Mouse (Mus musculus) granulocyte monocyte progenitor cell, adult 5-6 weeks (primary cell): ENCODE data around the gene Hoxd8. TPM values are rescaled to one million over a fixed set of nuclear protein-coding genes. Genes with fewer than 3 reads are reported as not detected.

Experiments used
- ATAC-seq: replicated peaks from 2 replicates; pipeline ENCODE4 v1.8.0; 2016; ENCODE audit warnings: mild to moderate bottlenecking, moderate TSS enrichment, inconsistent platforms; ENCODE audit not compliant: poor library complexity, severe bottlenecking
- total RNA-seq, 2 experiments: library from RNA; stranded (forward) in 1 of 2; stranded (reverse) in 1 of 2; fragments of 200-712, 200-1000 nt in 1 of 2; fragments of >200 nt in 1 of 2; fragmentation: Nextera tagmentation in 1 of 2; gene quantifications; 2 replicates each; pipeline ENCODE4 v1.2.3; 2014 to 2017

The Hoxd8 gene
- total RNA-seq, 2 experiments from 2014 or later, result not detected

GRCm38 (mm10) chr2:74745540-74746297, 41.3 kb downstream of the Hoxd8 start:
- no peak for ATAC-seq

- ATAC-seq, result peak; percentile 18; the same call in 1 of the 2 replicates
Measured at GRCm38 (mm10) chr2:74746298-74746921, 42.0 kb downstream of the Hoxd8 start.

GRCm38 (mm10) chr2:74747006-74747405, 42.6 kb downstream of the Hoxd8 start:
- no peak for ATAC-seq

GRCm38 (mm10) chr2:74747661-74748141, 43.3 kb downstream of the Hoxd8 start:
- no peak for ATAC-seq

- no peak for ATAC-seq
Measured at GRCm38 (mm10) chr2:74748436-74748995, 44.1 kb downstream of the Hoxd8 start.

GRCm38 (mm10) chr2:74749337-74750121, 45.1 kb downstream of the Hoxd8 start:
- peak; percentile 46 for ATAC-seq

GRCm38 (mm10) chr2:74750731-74751250, 46.4 kb downstream of the Hoxd8 start:
- ATAC-seq, result no peak

GRCm38 (mm10) chr2:74751861-74752260, 47.4 kb downstream of the Hoxd8 start:
- ATAC-seq, result no peak

- peak; percentile 17; the same call in 1 of the 2 replicates for ATAC-seq
Measured at GRCm38 (mm10) chr2:74752431-74753174, 48.2 kb downstream of the Hoxd8 start.

GRCm38 (mm10) chr2:74753175-74753523, 48.7 kb downstream of the Hoxd8 start:
- ATAC-seq, result peak; percentile 30; the same call in 1 of the 2 replicates

GRCm38 (mm10) chr2:74753711-74754110, 49.3 kb downstream of the Hoxd8 start:
- ATAC-seq, result no peak

Other genes starting within 250 kb of the Hoxd8 start
- gene Lnpk, start 125.2 kb upstream of the Hoxd8 start, total RNA-seq (2014; fragmentation: Nextera tagmentation), result 21.6 and 38.0 TPM in 2 replicates
- 52.6 and 53.5 TPM in 2 replicates for gene Lnpk, start 125.2 kb upstream of the Hoxd8 start, total RNA-seq (2017)
- not detected in 2 replicates for gene Evx2, start 45.1 kb upstream of the Hoxd8 start, total RNA-seq (2014; fragmentation: Nextera tagmentation)
- not detected in 2 replicates for gene Evx2, start 45.1 kb upstream of the Hoxd8 start, total RNA-seq (2017)
- not detected in 2 replicates for gene Hoxd13, start 36.3 kb upstream of the Hoxd8 start, total RNA-seq (2014; fragmentation: Nextera tagmentation)
- not detected in 2 replicates for gene Hoxd13, start 36.3 kb upstream of the Hoxd8 start, total RNA-seq (2017)
- not detected in 2 replicates for gene Hoxd12, start 29.6 kb upstream of the Hoxd8 start, total RNA-seq (2014; fragmentation: Nextera tagmentation)
- gene Hoxd12, start 29.6 kb upstream of the Hoxd8 start, total RNA-seq (2017), result not detected in 2 replicates
- gene Hoxd11, start 25.1 kb upstream of the Hoxd8 start, total RNA-seq (2014; fragmentation: Nextera tagmentation), result not detected in 2 replicates
- gene Hoxd11, start 25.1 kb upstream of the Hoxd8 start, total RNA-seq (2017), result not detected in 2 replicates
- not detected in 2 replicates for gene Hoxd10, start 12.7 kb upstream of the Hoxd8 start, total RNA-seq (2014; fragmentation: Nextera tagmentation)
- not detected in 2 replicates for gene Hoxd10, start 12.7 kb upstream of the Hoxd8 start, total RNA-seq (2017)
- gene Hoxd9, start 6.9 kb upstream of the Hoxd8 start, total RNA-seq (2014; fragmentation: Nextera tagmentation), result not detected in 2 replicates
- gene Hoxd9, start 6.9 kb upstream of the Hoxd8 start, total RNA-seq (2017), result not detected in 2 replicates
- not detected in 2 replicates for gene Hoxd3, start 7.3 kb downstream of the Hoxd8 start, total RNA-seq (2014; fragmentation: Nextera tagmentation)
- not detected in 2 replicates for gene Hoxd3, start 7.3 kb downstream of the Hoxd8 start, total RNA-seq (2017)
- gene Hoxd4, start 7.3 kb downstream of the Hoxd8 start, total RNA-seq (2014; fragmentation: Nextera tagmentation), result not detected in 2 replicates
- gene Hoxd4, start 7.3 kb downstream of the Hoxd8 start, total RNA-seq (2017), result not detected in 2 replicates
- not detected in 2 replicates for gene Gm28230, start 22.1 kb downstream of the Hoxd8 start, total RNA-seq (2014; fragmentation: Nextera tagmentation)
- gene Gm28230, start 22.1 kb downstream of the Hoxd8 start, total RNA-seq (2017), result not detected in 2 replicates
- not detected in 2 replicates for gene Hoxd1, start 58.4 kb downstream of the Hoxd8 start, total RNA-seq (2014; fragmentation: Nextera tagmentation)
- not detected in 2 replicates for gene Hoxd1, start 58.4 kb downstream of the Hoxd8 start, total RNA-seq (2017)
- 48.7 and 52.4 TPM in 2 replicates for gene Mtx2, start 121.2 kb downstream of the Hoxd8 start, total RNA-seq (2014; fragmentation: Nextera tagmentation)
- gene Mtx2, start 121.2 kb downstream of the Hoxd8 start, total RNA-seq (2017), result 33.7 and 34.5 TPM in 2 replicates